Mouse (Mus musculus): ENCODE results near the gene Dcaf4. TPM values are rescaled to one million over a fixed set of nuclear protein-coding genes. Genes with fewer than 3 reads are reported as not detected.
A peak's percentile ranks its signal among the peaks of the same experiment; 100 is the strongest.

Dcaf4 gene
- total RNA-seq, 1 experiment = 49.8 TPM

- TF ChIP-seq CHD2 (IDR thresholded peaks at IDR 0.05; ENCODE audit: low read depth, low read length) (no peak), ZC3H11A (IDR thresholded peaks at IDR 0.05; ENCODE audit: borderline replicate concordance, low read depth, low read length) (no peak), HCFC1 (IDR thresholded peaks at IDR 0.05; ENCODE audit: borderline replicate concordance, insufficient read depth, low read length) (no peak), MAFK (IDR thresholded peaks at IDR 0.05; ENCODE audit: insufficient read depth, low read depth, low read length) (no peak), ZNF384 (IDR thresholded peaks at IDR 0.05; ENCODE audit: low read depth, low read length) (no peak)
- no peaks in the 10 kb centered on the region for H3K36me3 ChIP-seq (ENCODE audit: control insufficient read depth, insufficient read depth, low read length, poor library complexity, severe bottlenecking)
- no peak overlapping the region for H3K27ac ChIP-seq (ENCODE audit: insufficient read depth, low read depth, low read length, poor library complexity, severe bottlenecking)
- H3K4me3 ChIP-seq (ENCODE audit: insufficient read depth in 1 of 2, low read depth in 1 of 2, low read length in 2 of 2, poor library complexity in 1 of 2, severe bottlenecking in 1 of 2) = no peak overlapping the region
- H3K9ac ChIP-seq (ENCODE audit: insufficient read depth, low read depth, low read length, poor library complexity, severe bottlenecking) = no peak overlapping the region
- H3K4me1 ChIP-seq (ENCODE audit: control insufficient read depth in 2 of 2, insufficient read depth in 2 of 2, low read length in 2 of 2, poor library complexity in 1 of 2) = peaks cover 8 to 19% of the 10 kb centered on the region in 2 experiments
- no peak for DNase-seq (ENCODE audit: low read depth, low spot score)
- in situ Hi-C loops (cut with MboI; ENCODE audit: low sequenced_read_pairs in 2 of 2, unreplicated experiment in 2 of 2) = loop anchor here in 1 of 2 experiments (10.0 kb wide), 1 partner anchor 392 kb away; no protein-coding TSS in a partner anchor
- no peaks in the 10 kb centered on the region for H3K9me3 ChIP-seq (ENCODE audit: control insufficient read depth, insufficient read depth, low read depth, low read length)
These were observed 23.5 kb upstream of the Dcaf4 start for GRCm38 (mm10) chr12:83496736-83497135.

GRCm38 (mm10) chr12:83497959-83498358 lies 22.3 kb upstream of the Dcaf4 start:
- Histone ChIP-seq H3K36me3 (ENCODE audit: control insufficient read depth, insufficient read depth, low read length, poor library complexity, severe bottlenecking) (no peaks in the 10 kb centered on the region), H3K27ac (ENCODE audit: insufficient read depth, low read depth, low read length, poor library complexity, severe bottlenecking) (no peak overlapping the region), H3K4me3 (ENCODE audit: insufficient read depth in 1 of 2, low read depth in 1 of 2, low read length in 2 of 2, poor library complexity in 1 of 2, severe bottlenecking in 1 of 2) (no peak overlapping the region), H3K4me1 (ENCODE audit: control insufficient read depth in 2 of 2, insufficient read depth in 2 of 2, low read length in 2 of 2, poor library complexity in 1 of 2) (peaks cover 8 to 19% of the 10 kb centered on the region in 2 experiments), H3K9ac (ENCODE audit: insufficient read depth, low read depth, low read length, poor library complexity, severe bottlenecking) (no peak overlapping the region), H3K9me3 (ENCODE audit: control insufficient read depth, insufficient read depth, low read depth, low read length) (no peaks in the 10 kb centered on the region)
- DNase-seq (ENCODE audit: low read depth, low spot score) = no peak
- TF ChIP-seq ZC3H11A (IDR thresholded peaks at IDR 0.05; ENCODE audit: borderline replicate concordance, low read depth, low read length) (peak; percentile 70; the same call in 1 of the 2 replicates), MAFK (IDR thresholded peaks at IDR 0.05; ENCODE audit: insufficient read depth, low read depth, low read length) (no peak)
- in situ Hi-C loops (cut with MboI; ENCODE audit: low sequenced_read_pairs in 2 of 2, unreplicated experiment in 2 of 2) = loop anchor here in 1 of 2 experiments (10.0 kb wide), 1 partner anchor 393 kb away; no protein-coding TSS in a partner anchor

GRCm38 (mm10) chr12:83499256-83499655 lies 21.0 kb upstream of the Dcaf4 start:
- Histone ChIP-seq H3K36me3 (ENCODE audit: control insufficient read depth, insufficient read depth, low read length, poor library complexity, severe bottlenecking) (no peaks in the 10 kb centered on the region), H3K27ac (ENCODE audit: insufficient read depth, low read depth, low read length, poor library complexity, severe bottlenecking) (no peak overlapping the region), H3K4me3 (ENCODE audit: insufficient read depth in 1 of 2, low read depth in 1 of 2, low read length in 2 of 2, poor library complexity in 1 of 2, severe bottlenecking in 1 of 2) (no peak overlapping the region), H3K9ac (ENCODE audit: insufficient read depth, low read depth, low read length, poor library complexity, severe bottlenecking) (no peak overlapping the region), H3K4me1 (ENCODE audit: control insufficient read depth in 2 of 2, insufficient read depth in 2 of 2, low read length in 2 of 2, poor library complexity in 1 of 2) (peaks cover 4 to 15% of the 10 kb centered on the region in 2 experiments), H3K9me3 (ENCODE audit: control insufficient read depth, insufficient read depth, low read depth, low read length) (no peaks in the 10 kb centered on the region)
- in situ Hi-C loops (cut with MboI; ENCODE audit: low sequenced_read_pairs in 2 of 2, unreplicated experiment in 2 of 2) = loop anchor here in 1 of 2 experiments (10.0 kb wide), 1 partner anchor 394 kb away; no protein-coding TSS in a partner anchor
- no peak for DNase-seq (ENCODE audit: low read depth, low spot score)
- TF ChIP-seq MAFK (IDR thresholded peaks at IDR 0.05; ENCODE audit: insufficient read depth, low read depth, low read length) = no peak

DNA sequence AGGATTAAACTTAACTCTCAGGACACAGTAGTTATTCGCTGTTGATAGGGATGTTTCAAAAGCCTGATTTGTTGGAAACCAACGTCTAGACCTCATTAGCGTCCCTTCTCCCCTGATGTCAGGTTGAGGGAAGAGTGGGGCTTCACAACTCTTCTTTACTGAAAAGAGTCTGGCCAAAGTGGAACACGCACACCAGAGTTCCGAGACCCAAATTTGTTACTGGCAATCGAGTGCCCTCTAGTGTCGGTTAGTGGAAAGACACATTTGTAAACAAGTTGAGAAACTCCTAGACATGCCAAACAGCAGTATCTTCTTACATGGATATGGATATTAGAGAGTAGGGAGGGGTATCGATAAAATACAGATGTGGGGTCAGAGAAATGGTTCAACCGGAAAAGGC lies 18.1 kb upstream of the Dcaf4 start:
- in situ Hi-C loops (cut with MboI; ENCODE audit: low sequenced_read_pairs in 2 of 2, unreplicated experiment in 2 of 2) = no loop called here
- DNase-seq (ENCODE audit: low read depth, low spot score) = no peak
- Histone ChIP-seq H3K9ac (ENCODE audit: insufficient read depth, low read depth, low read length, poor library complexity, severe bottlenecking) (no peak overlapping the region), H3K4me1 (ENCODE audit: control insufficient read depth in 2 of 2, insufficient read depth in 2 of 2, low read length in 2 of 2, poor library complexity in 1 of 2) (0 out of 4 replicates have a peak, but pooled peaks cover 0 to 2% of the 10 kb centered on the region in 2 experiments), H3K36me3 (ENCODE audit: control insufficient read depth, insufficient read depth, low read length, poor library complexity, severe bottlenecking) (no peaks in the 10 kb centered on the region), H3K9me3 (ENCODE audit: control insufficient read depth, insufficient read depth, low read depth, low read length) (no peaks in the 10 kb centered on the region), H3K27ac (ENCODE audit: insufficient read depth, low read depth, low read length, poor library complexity, severe bottlenecking) (no peak overlapping the region), H3K4me3 (ENCODE audit: insufficient read depth in 1 of 2, low read depth in 1 of 2, low read length in 2 of 2, poor library complexity in 1 of 2, severe bottlenecking in 1 of 2) (no peak overlapping the region)
- no peak for TF ChIP-seq ZNF384 (IDR thresholded peaks at IDR 0.05; ENCODE audit: low read depth, low read length)
- peak; percentile 67; the same call in 1 of the 2 replicates for TF ChIP-seq ZC3H11A (IDR thresholded peaks at IDR 0.05; ENCODE audit: borderline replicate concordance, low read depth, low read length)

DNA sequence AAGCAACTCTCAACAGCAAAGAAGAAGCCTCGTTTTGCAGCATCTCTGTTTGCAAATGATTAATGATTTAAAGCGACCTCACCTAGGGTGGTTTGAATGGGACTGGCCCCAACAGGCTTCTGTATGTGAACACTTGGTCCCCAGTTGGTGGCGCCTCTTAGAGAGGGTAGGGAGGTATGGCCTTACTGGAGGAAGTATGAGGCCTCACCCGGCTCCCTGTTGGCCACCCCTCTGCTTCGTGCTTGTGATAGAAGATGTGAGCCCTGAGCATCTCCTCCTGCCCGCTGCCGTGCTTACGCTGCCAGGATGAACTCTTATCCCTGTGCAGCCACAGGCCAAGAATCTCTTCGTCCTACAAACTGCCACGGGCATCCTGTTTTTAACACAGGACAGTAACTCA lies 13.7 kb upstream of the Dcaf4 start:
- Histone ChIP-seq H3K9me3 (ENCODE audit: control insufficient read depth, insufficient read depth, low read depth, low read length) (no peaks in the 10 kb centered on the region), H3K27ac (ENCODE audit: insufficient read depth, low read depth, low read length, poor library complexity, severe bottlenecking) (no peak overlapping the region), H3K9ac (ENCODE audit: insufficient read depth, low read depth, low read length, poor library complexity, severe bottlenecking) (peak overlapping the region; percentile 44), H3K36me3 (ENCODE audit: control insufficient read depth, insufficient read depth, low read length, poor library complexity, severe bottlenecking) (no peaks in the 10 kb centered on the region), H3K4me1 (ENCODE audit: control insufficient read depth in 2 of 2, insufficient read depth in 2 of 2, low read length in 2 of 2, poor library complexity in 1 of 2) (peaks cover 2 to 8% of the 10 kb centered on the region in 2 experiments; a peak in 1 of 4 replicates), H3K4me3 (ENCODE audit: insufficient read depth in 1 of 2, low read depth in 1 of 2, low read length in 2 of 2, poor library complexity in 1 of 2, severe bottlenecking in 1 of 2) (0 out of 4 replicates have a peak overlapping the region, but pooled peaks of 1 of the 2 experiments have one; percentile 29)
- DNase-seq (ENCODE audit: low read depth, low spot score) = no peak
- no peak for TF ChIP-seq MAFK (IDR thresholded peaks at IDR 0.05; ENCODE audit: insufficient read depth, low read depth, low read length)
- no peak for TF ChIP-seq ZC3H11A (IDR thresholded peaks at IDR 0.05; ENCODE audit: borderline replicate concordance, low read depth, low read length)
- TF ChIP-seq ZNF384 (IDR thresholded peaks at IDR 0.05; ENCODE audit: low read depth, low read length) = no peak
- TF ChIP-seq CHD2 (IDR thresholded peaks at IDR 0.05; ENCODE audit: low read depth, low read length) = no peak
- TF ChIP-seq HCFC1 (IDR thresholded peaks at IDR 0.05; ENCODE audit: borderline replicate concordance, insufficient read depth, low read length) = no peak
- in situ Hi-C loops (cut with MboI; ENCODE audit: low sequenced_read_pairs in 2 of 2, unreplicated experiment in 2 of 2) = no loop called here
